Mouse (Mus musculus): ENCODE results near the gene Sds.
A peak's percentile ranks its signal among the peaks of the same experiment; 100 is the strongest.

Gene Sds

DNA sequence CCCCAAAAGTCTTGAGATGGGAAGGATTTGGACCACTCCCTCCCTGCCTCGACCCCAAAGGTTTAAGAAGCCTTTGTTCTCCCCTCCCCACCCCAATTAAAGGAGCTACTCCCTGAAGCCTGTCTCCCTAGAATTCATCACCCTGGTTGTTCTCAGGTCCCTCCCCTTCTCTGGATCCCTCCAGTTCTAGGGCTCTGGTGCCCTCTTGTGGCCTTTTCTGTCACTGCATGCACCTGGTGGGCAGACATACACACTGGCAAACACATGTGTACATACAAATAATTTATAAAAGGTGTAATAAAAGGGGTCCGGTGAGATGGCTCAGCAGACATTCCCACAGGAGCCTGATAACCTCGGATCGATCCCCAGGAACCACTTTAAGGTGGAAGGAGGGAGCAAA, 12.0 kb upstream of the Sds start:
- H3K27me3 ChIP-seq (ENCODE audit: control insufficient read depth, insufficient read depth, low read length, poor library complexity, severe bottlenecking), result no peaks in the 10 kb centered on the region
- no peaks in the 10 kb centered on the region for H3K36me3 ChIP-seq (ENCODE audit: control insufficient read depth, insufficient read depth, low read length, poor library complexity, severe bottlenecking)
- DNase-seq (ENCODE audit: low read depth, low spot score), result peak; percentile 29

DNA sequence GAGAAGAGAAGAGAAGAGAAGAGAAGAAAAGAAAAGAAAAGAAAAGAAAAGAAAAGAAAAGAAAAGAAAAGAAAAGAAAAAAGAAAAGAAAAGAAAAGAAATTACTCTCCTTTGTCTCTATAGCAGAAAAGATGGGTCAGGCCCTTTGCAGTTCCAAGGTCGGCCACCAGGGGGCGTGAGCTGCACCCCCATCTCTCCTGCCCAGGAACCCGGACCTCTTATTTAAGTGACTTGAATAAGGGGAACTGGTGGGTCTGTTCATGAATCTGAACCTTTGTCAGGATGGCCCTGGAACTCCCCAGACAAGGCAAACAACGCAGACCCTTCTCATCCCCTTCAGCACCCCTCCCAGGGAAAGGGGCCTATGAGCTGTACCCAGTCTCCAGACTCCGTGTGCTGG, 11.3 kb upstream of the Sds start:
- no peaks in the 10 kb centered on the region for H3K27me3 ChIP-seq (ENCODE audit: control insufficient read depth, insufficient read depth, low read length, poor library complexity, severe bottlenecking)
- no peaks in the 10 kb centered on the region for H3K36me3 ChIP-seq (ENCODE audit: control insufficient read depth, insufficient read depth, low read length, poor library complexity, severe bottlenecking)
- DNase-seq (ENCODE audit: low read depth, low spot score), result peak; percentile 69

- no peaks in the 10 kb centered on the region for H3K36me3 ChIP-seq (ENCODE audit: control insufficient read depth, insufficient read depth, low read length, poor library complexity, severe bottlenecking)
- no peaks in the 10 kb centered on the region for H3K27me3 ChIP-seq (ENCODE audit: control insufficient read depth, insufficient read depth, low read length, poor library complexity, severe bottlenecking)
- no peak for DNase-seq (ENCODE audit: low read depth, low spot score)
These were observed 10.5 kb upstream of the Sds start for GRCm38 (mm10) chr5:120465860-120466259.

- DNase-seq (ENCODE audit: low read depth, low spot score), result no peak
- no peaks in the 10 kb centered on the region for H3K27me3 ChIP-seq (ENCODE audit: control insufficient read depth, insufficient read depth, low read length, poor library complexity, severe bottlenecking)
- no peaks in the 10 kb centered on the region for H3K36me3 ChIP-seq (ENCODE audit: control insufficient read depth, insufficient read depth, low read length, poor library complexity, severe bottlenecking)
These were observed 9.3 kb upstream of the Sds start for GRCm38 (mm10) chr5:120467026-120467425.

DNA sequence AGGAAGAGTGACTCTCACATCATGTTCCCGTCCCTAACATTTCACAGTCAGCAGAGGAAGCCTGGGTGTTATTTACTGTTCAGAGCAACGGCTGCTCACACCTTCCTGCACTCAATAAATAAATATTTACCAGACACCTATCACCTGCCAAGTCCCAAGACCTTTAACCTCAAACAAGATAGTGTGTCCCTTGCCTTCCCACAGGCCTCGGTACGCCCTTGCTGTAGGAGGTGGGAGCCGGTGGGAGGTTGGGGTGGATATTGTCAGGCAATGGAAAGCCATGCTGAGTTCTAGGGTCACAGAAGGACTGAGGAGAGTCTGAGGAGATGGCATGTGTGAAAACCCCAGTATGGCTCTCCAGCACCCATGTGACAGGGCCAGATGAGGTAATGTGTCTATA, 8.0 kb upstream of the Sds start:
- no peak for DNase-seq (ENCODE audit: low read depth, low spot score)

DNA sequence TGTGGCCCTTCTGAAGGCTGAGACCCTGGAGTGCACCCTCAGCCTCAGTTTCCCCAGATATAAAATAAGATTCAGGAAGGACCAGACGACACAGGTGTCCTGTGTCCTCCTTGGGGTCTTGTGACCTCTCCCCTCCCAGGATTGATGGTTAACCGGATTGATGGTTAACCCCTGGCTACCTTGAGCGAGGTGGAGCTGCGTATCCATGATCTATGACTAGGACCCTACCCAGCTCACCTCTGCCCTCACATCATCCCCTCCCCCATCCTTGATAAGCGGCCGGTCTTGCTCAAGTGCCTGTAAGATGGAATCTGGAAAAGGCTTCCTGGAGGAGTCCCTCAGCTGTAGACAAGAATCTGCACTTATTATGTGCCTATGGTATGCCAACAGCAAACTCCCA, 7.5 kb upstream of the Sds start:
- DNase-seq (ENCODE audit: low read depth, low spot score), result no peak
- Histone ChIP-seq H3K27me3 (ENCODE audit: control insufficient read depth, insufficient read depth, low read length, poor library complexity, severe bottlenecking) (no peaks in the 10 kb centered on the region), H3K36me3 (ENCODE audit: control insufficient read depth, insufficient read depth, low read length, poor library complexity, severe bottlenecking) (no peaks in the 10 kb centered on the region)

More for the DNA sequence above, 8.0 kb upstream of the Sds start:
- Histone ChIP-seq H3K36me3 (ENCODE audit: control insufficient read depth, insufficient read depth, low read length, poor library complexity, severe bottlenecking) (no peaks in the 10 kb centered on the region), H3K27me3 (ENCODE audit: control insufficient read depth, insufficient read depth, low read length, poor library complexity, severe bottlenecking) (no peaks in the 10 kb centered on the region)

DNA sequence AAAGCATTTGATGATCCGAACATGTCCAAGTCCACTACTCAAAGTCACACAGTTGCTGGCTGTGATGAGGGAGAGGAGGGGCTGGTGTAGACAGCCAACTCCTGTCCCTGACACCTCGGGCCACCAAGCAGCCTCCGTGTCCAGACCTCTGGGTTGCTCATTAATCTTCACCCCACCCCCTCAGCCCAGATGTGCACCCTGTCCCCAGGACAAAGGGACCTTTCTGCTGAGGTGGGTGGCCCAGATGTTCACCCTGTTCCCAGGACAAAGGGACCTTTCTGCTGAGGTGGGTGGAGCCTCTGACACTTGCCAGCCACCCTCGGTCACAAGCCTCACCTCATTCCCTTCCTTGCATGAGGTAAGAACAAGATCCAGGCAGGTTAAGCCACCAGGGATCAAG, 4.8 kb upstream of the Sds start:
- no peaks in the 10 kb centered on the region for H3K36me3 ChIP-seq (ENCODE audit: control insufficient read depth, insufficient read depth, low read length, poor library complexity, severe bottlenecking)
- no peak for DNase-seq (ENCODE audit: low read depth, low spot score)
- H3K27me3 ChIP-seq (ENCODE audit: control insufficient read depth, insufficient read depth, low read length, poor library complexity, severe bottlenecking), result no peaks in the 10 kb centered on the region

DNA sequence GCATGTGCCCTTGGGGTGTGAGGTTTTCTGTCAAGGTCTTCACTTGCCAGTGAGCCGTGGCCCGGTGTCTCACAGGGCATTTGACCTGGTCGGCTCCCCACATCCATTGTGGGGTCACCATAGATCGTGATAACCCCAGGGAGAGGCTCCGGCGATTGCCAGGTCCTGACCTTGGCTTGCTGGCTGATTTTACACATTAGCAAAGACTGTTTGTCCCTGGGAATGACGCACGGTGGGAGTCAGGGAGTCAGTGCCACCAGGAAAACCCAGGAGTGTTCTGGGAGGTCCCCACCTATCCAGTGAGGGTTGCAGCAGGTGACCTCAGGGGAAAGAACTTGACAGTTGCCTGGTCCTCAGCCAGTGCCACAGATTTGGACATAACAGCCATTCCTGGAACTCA, 3.6 kb upstream of the Sds start, which contains the start of gene Sdsl:
Sdsl (minus strand) TSS at position 41 of the 400 bp plus-strand sequence.
- Histone ChIP-seq H3K36me3 (ENCODE audit: control insufficient read depth, insufficient read depth, low read length, poor library complexity, severe bottlenecking) (no peaks in the 10 kb centered on the region), H3K27me3 (ENCODE audit: control insufficient read depth, insufficient read depth, low read length, poor library complexity, severe bottlenecking) (no peaks in the 10 kb centered on the region)
- no peak for DNase-seq (ENCODE audit: low read depth, low spot score)

GRCm38 (mm10) chr5:120473361-120473760, 3.0 kb upstream of the Sds start:
- no peaks in the 10 kb centered on the region for H3K36me3 ChIP-seq (ENCODE audit: control insufficient read depth, insufficient read depth, low read length, poor library complexity, severe bottlenecking)

GRCm38 (mm10) chr5:120475861-120476260, 465 bp upstream of the Sds start:
- H3K36me3 ChIP-seq (ENCODE audit: control insufficient read depth, insufficient read depth, low read length, poor library complexity, severe bottlenecking), result no peaks in the 10 kb centered on the region
- H3K27me3 ChIP-seq (ENCODE audit: control insufficient read depth, insufficient read depth, low read length, poor library complexity, severe bottlenecking), result no peaks in the 10 kb centered on the region
- DNase-seq (ENCODE audit: low read depth, low spot score), result no peak

More at GRCm38 (mm10) chr5:120473361-120473760, 3.0 kb upstream of the Sds start:
- H3K27me3 ChIP-seq (ENCODE audit: control insufficient read depth, insufficient read depth, low read length, poor library complexity, severe bottlenecking), result no peaks in the 10 kb centered on the region
- DNase-seq (ENCODE audit: low read depth, low spot score), result no peak

DNA sequence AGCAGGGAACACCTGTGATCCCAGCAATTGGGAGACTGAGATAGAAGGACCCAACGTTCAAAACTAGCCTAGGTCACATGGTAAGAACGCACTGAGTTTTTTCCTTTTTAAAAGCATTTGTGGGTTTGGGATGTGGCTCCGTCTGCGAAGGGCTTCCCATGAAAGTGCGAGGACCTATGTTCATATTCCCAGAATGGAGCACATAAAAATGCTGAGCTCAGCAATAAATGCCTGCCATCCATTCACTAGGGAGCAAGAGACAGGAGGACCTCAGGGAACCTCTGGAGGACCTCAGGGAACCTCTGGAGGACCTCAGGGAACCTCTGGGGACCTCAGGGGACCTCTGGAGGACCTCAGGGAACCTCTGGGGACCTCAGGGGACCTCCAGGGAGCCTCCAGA, 1.7 kb downstream of the Sds start:
- Histone ChIP-seq H3K27me3 (ENCODE audit: control insufficient read depth, insufficient read depth, low read length, poor library complexity, severe bottlenecking) (no peaks in the 10 kb centered on the region), H3K36me3 (ENCODE audit: control insufficient read depth, insufficient read depth, low read length, poor library complexity, severe bottlenecking) (no peaks in the 10 kb centered on the region)
- no peak for DNase-seq (ENCODE audit: low read depth, low spot score)

- no peaks in the 10 kb centered on the region; the same call in 1 of the 2 replicates for H3K36me3 ChIP-seq (ENCODE audit: control insufficient read depth, insufficient read depth, low read length, poor library complexity, severe bottlenecking)
- H3K27me3 ChIP-seq (ENCODE audit: control insufficient read depth, insufficient read depth, low read length, poor library complexity, severe bottlenecking), result no peaks in the 10 kb centered on the region
- peak; percentile 55 for DNase-seq (ENCODE audit: low read depth, low spot score)
These were observed 3.2 kb downstream of the Sds start for GRCm38 (mm10) chr5:120479538-120479937.

GRCm38 (mm10) chr5:120481205-120481604, 4.9 kb downstream of the Sds start:
- Histone ChIP-seq H3K27me3 (ENCODE audit: control insufficient read depth, insufficient read depth, low read length, poor library complexity, severe bottlenecking) (no peaks in the 10 kb centered on the region), H3K36me3 (ENCODE audit: control insufficient read depth, insufficient read depth, low read length, poor library complexity, severe bottlenecking) (peaks cover 4% of the 10 kb centered on the region)
- no peak for DNase-seq (ENCODE audit: low read depth, low spot score)

- Histone ChIP-seq H3K36me3 (ENCODE audit: control insufficient read depth, insufficient read depth, low read length, poor library complexity, severe bottlenecking) (peaks cover 4% of the 10 kb centered on the region), H3K27me3 (ENCODE audit: control insufficient read depth, insufficient read depth, low read length, poor library complexity, severe bottlenecking) (no peaks in the 10 kb centered on the region)
- no peak for DNase-seq (ENCODE audit: low read depth, low spot score)
These were observed 7.1 kb downstream of the Sds start for GRCm38 (mm10) chr5:120483399-120483798.

- DNase-seq (ENCODE audit: low read depth, low spot score), result no peak
- H3K27me3 ChIP-seq (ENCODE audit: control insufficient read depth, insufficient read depth, low read length, poor library complexity, severe bottlenecking), result no peaks in the 10 kb centered on the region
- peaks cover 4% of the 10 kb centered on the region for H3K36me3 ChIP-seq (ENCODE audit: control insufficient read depth, insufficient read depth, low read length, poor library complexity, severe bottlenecking)
These were observed 11.5 kb downstream of the Sds start for GRCm38 (mm10) chr5:120487844-120488243.

GRCm38 (mm10) chr5:120490679-120491192, 14.4 kb downstream of the Sds start:
- no peaks in the 10 kb centered on the region for H3K27me3 ChIP-seq (ENCODE audit: control insufficient read depth, insufficient read depth, low read length, poor library complexity, severe bottlenecking)
- no peak for DNase-seq (ENCODE audit: low read depth, low spot score)
- H3K36me3 ChIP-seq (ENCODE audit: control insufficient read depth, insufficient read depth, low read length, poor library complexity, severe bottlenecking), result no peaks in the 10 kb centered on the region; the same call in none of the 2 replicates
